Comparison of ENCODE assay signal across 11 mouse cellular contexts in the genomic region with DNA sequence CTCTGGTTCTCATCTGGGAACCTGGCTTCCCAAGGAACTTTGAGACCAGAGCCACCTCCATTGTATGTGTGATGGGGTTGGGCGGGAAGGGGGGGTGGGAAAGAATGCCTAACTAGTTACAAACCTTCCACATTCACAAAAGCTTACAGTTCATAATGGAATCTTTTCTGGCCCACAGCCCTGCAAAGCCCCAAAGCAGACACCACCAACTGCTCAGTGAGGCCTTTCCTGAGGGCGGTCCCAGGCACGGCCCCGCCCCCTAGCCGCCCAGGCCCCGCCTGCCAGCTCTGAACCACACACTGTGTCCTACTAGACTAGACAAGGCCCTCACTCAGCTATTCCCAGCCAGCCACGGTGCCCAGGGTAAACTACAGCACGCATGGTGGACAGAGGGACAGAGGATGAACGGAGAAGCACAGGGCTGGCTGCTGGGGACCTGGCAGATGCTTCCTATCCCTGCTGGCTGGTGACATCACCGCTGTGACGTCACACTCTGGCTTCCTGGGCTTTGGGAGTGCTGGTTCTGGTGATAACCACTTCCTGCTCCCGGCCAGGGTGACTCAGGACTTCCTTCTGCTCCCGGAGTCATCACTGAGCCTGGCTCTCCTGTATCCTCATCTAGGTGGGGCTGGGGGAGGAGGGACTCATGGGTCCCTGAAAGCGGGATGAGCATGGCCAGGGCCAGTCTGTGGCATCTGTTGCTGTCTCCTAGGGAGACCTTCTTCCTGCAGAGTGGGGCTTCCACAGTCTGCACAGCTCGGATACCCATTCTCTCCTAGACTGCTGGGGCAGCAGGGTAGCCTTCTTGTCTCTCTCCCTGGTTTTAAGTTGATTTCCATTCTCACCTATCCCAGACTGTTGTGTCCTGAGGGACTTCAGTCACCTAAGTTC. TPM values are rescaled to one million over a fixed set of nuclear protein-coding genes. Genes with fewer than 3 reads are reported as not detected.
DNase-seq lines count a peak whose midpoint lies in the region; ATAC-seq and TF ChIP-seq lines count a peak whose summit lies in the region.
"Not testable (repeated sequence)": the region's sequence is repeated elsewhere in the genome, so short reads cannot be mapped to it uniquely, and the experiment has no call there.
"Had no signal": no experiment of that assay in that cellular context is flagged by ENCODE, and none has a peak within 500 bp of the region (broad histone marks: within the 10 kb centered on the region; RNA-seq: fewer than 3 reads in every experiment).

No protein-coding gene starts in this region.

- DNase-seq in embryonic facial prominence, embryonic 10.5 days (ENCODE audit: low spot score); hindbrain, embryonic 11.5 days (ENCODE audit: low spot score); spleen, adult 2 months (ENCODE audit: low read depth in 1 of 2, low spot score in 2 of 2): not testable (repeated sequence)
- DNase-seq in heart, adult 11 months: peak; percentile 96

- not testable (repeated sequence) for H3K27me3 ChIP-seq in embryonic facial prominence, embryonic 10.5 days (replicated peaks; ENCODE audit: low read depth, poor library complexity, severe bottlenecking); hindbrain, embryonic 11.5 days (ENCODE audit: control insufficient read depth, insufficient read depth, low read length); kidney, embryonic 16.5 days (ENCODE audit: insufficient read depth, low read length); liver, embryonic 15.5 days; spleen, adult 2 months (ENCODE audit: control insufficient read depth, insufficient read depth, low read length)

- peaks cover 26% of the 10 kb centered on the region for H3K4me1 ChIP-seq in embryonic facial prominence, embryonic 10.5 days
- H3K4me1 ChIP-seq in hindbrain, embryonic 11.5 days (replicated peaks; ENCODE audit: control insufficient read depth, insufficient read depth, low read length): not testable (repeated sequence)
- H3K4me1 ChIP-seq in kidney, embryonic 16.5 days (ENCODE audit: insufficient read depth, low read length): peaks cover 26% of the 10 kb centered on the region
- peaks cover 38% of the 10 kb centered on the region for H3K4me1 ChIP-seq in liver, embryonic 15.5 days (replicated peaks)
- H3K4me1 ChIP-seq in spleen, adult 2 months (ENCODE audit: control insufficient read depth, insufficient read depth, insufficient read length): peaks cover 12% of the 10 kb centered on the region; the same call in 1 of the 2 replicates

- not testable (repeated sequence) for TF ChIP-seq POLR2A in spleen, adult 2 months (IDR thresholded peaks at IDR 0.05; ENCODE audit: low read depth, low read length)

- peak; percentile 56 for ATAC-seq in CD4-positive, CD25-positive, alpha-beta regulatory T cell, adult 4 months
- 0 out of 2 replicates have a peak, but pooled peaks have one; percentile 43 for ATAC-seq in hindbrain, embryonic 11.5 days (ENCODE audit: low FRiP score)
- ATAC-seq in kidney, embryonic 16.5 days (ENCODE audit: low FRiP score, low TSS enrichment): peak; percentile 79
- peak; percentile 58 for ATAC-seq in liver, embryonic 15.5 days (ENCODE audit: insufficient read depth)
- peak; percentile 64 for ATAC-seq in megakaryocyte-erythroid progenitor cell, adult 5-6 weeks (replicated peaks; ENCODE audit: low FRiP score, low TSS enrichment, poor library complexity, severe bottlenecking)

- H3K4me2 ChIP-seq in hindbrain, embryonic 11.5 days (replicated peaks; ENCODE audit: low read depth, low read length); kidney, embryonic 16.5 days (replicated peaks; ENCODE audit: low read depth, low read length): not testable (repeated sequence)
- H3K4me2 ChIP-seq in liver, embryonic 15.5 days: peak overlapping the region; percentile 57

- not testable (repeated sequence) for H3K36me3 ChIP-seq in embryonic facial prominence, embryonic 10.5 days (replicated peaks); hindbrain, embryonic 11.5 days (ENCODE audit: control insufficient read depth, insufficient read depth, low read length); kidney, embryonic 16.5 days (ENCODE audit: insufficient read depth, low read length); liver, embryonic 15.5 days (replicated peaks); spleen, adult 2 months (ENCODE audit: control insufficient read depth, insufficient read depth, low read length)

- H3K27ac ChIP-seq in embryonic facial prominence, embryonic 10.5 days (replicated peaks): peak overlapping the region; percentile 74
- H3K27ac ChIP-seq in hindbrain, embryonic 11.5 days (ENCODE audit: low read depth, low read length): 0 out of 2 replicates have a peak overlapping the region, but pooled peaks have one; percentile 3
- H3K27ac ChIP-seq in kidney, embryonic 16.5 days (ENCODE audit: low read length): peak overlapping the region; percentile 94
- peak overlapping the region; percentile 80 for H3K27ac ChIP-seq in liver, embryonic 15.5 days (replicated peaks)
- peak overlapping the region; percentile 42; the same call in 1 of the 2 replicates for H3K27ac ChIP-seq in spleen, adult 2 months (ENCODE audit: insufficient read depth, low read length)

- H3K4me3 ChIP-seq in embryonic facial prominence, embryonic 10.5 days; hindbrain, embryonic 11.5 days (ENCODE audit: low read depth, low read length); kidney, embryonic 16.5 days (ENCODE audit: low read length); liver, embryonic 15.5 days (replicated peaks); spleen, adult 2 months (ENCODE audit: extremely low read depth, insufficient read depth, insufficient read length): not testable (repeated sequence)

- 71% methylated on average over 14 of the region's 15 CpGs for whole genome bisulfite sequencing in embryonic facial prominence, embryonic 10.5 days
- 66% methylated on average over 9 of the region's 15 CpGs for WGBS in hindbrain, embryonic 11.5 days
- 58% methylated on average over 6 of the region's 15 CpGs for WGBS in kidney, embryonic 16.5 days
- 9% methylated on average over 12 of the region's 15 CpGs for WGBS in liver, embryonic 15.5 days (ENCODE audit: insufficient replicate concordance)
- 17% methylated on average over 13 of the region's 15 CpGs for WGBS in spleen, adult 2 months

- TF ChIP-seq CTCF in spleen, adult 2 months (IDR thresholded peaks at IDR 0.05; ENCODE audit: extremely low read depth, insufficient read depth, insufficient read length, insufficient replicate concordance): not testable (repeated sequence)

- H3K9ac ChIP-seq in hindbrain, embryonic 11.5 days (ENCODE audit: low read depth, low read length): not testable (repeated sequence)
- H3K9ac ChIP-seq in kidney, embryonic 16.5 days (replicated peaks; ENCODE audit: low read length): 0 out of 2 replicates have a peak overlapping the region, but pooled peaks have one; percentile 15
- H3K9ac ChIP-seq in liver, embryonic 15.5 days: peak overlapping the region; percentile 37; the same call in 1 of the 2 replicates

- H3K9me3 ChIP-seq in embryonic facial prominence, embryonic 10.5 days; hindbrain, embryonic 11.5 days (ENCODE audit: control insufficient read depth, low read length); kidney, embryonic 16.5 days (ENCODE audit: low read length); liver, embryonic 15.5 days (replicated peaks): not testable (repeated sequence)

RNA-seq across cellular contexts. Expression of gene Atp5mpl, which starts 20.8 kb away (rescaled TPM):
- polyA plus RNA-seq in CD4-positive, CD25-positive, alpha-beta regulatory T cell, adult 4 months (2017; shearing (Covaris generic)): 100 to 1,000 TPM; 202 to 279 TPM
- polyA plus RNA-seq in embryonic facial prominence, embryonic 10.5 days (2016; fragmentation: Nextera tagmentation; extraction: Ambion mirVana): 580 and 594 TPM in 2 replicates
- polyA plus RNA-seq in hindbrain, embryonic 11.5 days (2014; fragmentation: Nextera tagmentation; extraction: Ambion mirVana): 582 and 583 TPM in 2 replicates
- polyA plus RNA-seq in kidney, embryonic 16.5 days (2015; fragmentation: Nextera tagmentation; extraction: Ambion mirVana): 713 and 717 TPM in 2 replicates
- 397 and 473 TPM in 2 replicates for polyA plus RNA-seq in liver, embryonic 15.5 days (2015; fragmentation: Nextera tagmentation; extraction: Ambion mirVana)
- total RNA-seq in megakaryocyte-erythroid progenitor cell, adult 5-6 weeks (2014; fragmentation: Nextera tagmentation): 536 and 684 TPM in 2 replicates
- total RNA-seq in megakaryocyte-erythroid progenitor cell, adult 5-6 weeks (2017): 637 and 817 TPM in 2 replicates
- polyA plus RNA-seq in spleen, adult 2 months (2012; rRNA removed): 8.8 and 9.3 TPM in 2 replicates

RNA-seq across cellular contexts. Expression of gene Tdrd9, which starts 25.3 kb away (rescaled TPM):
- polyA plus RNA-seq in CD4-positive, CD25-positive, alpha-beta regulatory T cell, adult 4 months (2017; shearing (Covaris generic)): not detected
- 1.0 and 1.1 TPM in 2 replicates for polyA plus RNA-seq in embryonic facial prominence, embryonic 10.5 days (2016; fragmentation: Nextera tagmentation; extraction: Ambion mirVana)
- 0.37 and 0.81 TPM in 2 replicates for polyA plus RNA-seq in hindbrain, embryonic 11.5 days (2014; fragmentation: Nextera tagmentation; extraction: Ambion mirVana)
- polyA plus RNA-seq in kidney, embryonic 16.5 days (2015; fragmentation: Nextera tagmentation; extraction: Ambion mirVana): 0.45 and 0.75 TPM in 2 replicates
- 0.10 and 0.22 TPM in 2 replicates for polyA plus RNA-seq in liver, embryonic 15.5 days (2015; fragmentation: Nextera tagmentation; extraction: Ambion mirVana)
- not detected in 2 replicates for total RNA-seq in megakaryocyte-erythroid progenitor cell, adult 5-6 weeks (2014; fragmentation: Nextera tagmentation)
- total RNA-seq in megakaryocyte-erythroid progenitor cell, adult 5-6 weeks (2017): not detected in 2 replicates
- polyA plus RNA-seq in spleen, adult 2 months (2012; rRNA removed): 0.02 TPM in 1 of 2 replicates, not detected in the other
- polyA plus RNA-seq: adrenal gland, adult 2 months had no signal

RNA-seq across cellular contexts. Expression of gene Rd3l, which starts 35.1 kb away (rescaled TPM):
- polyA plus RNA-seq in CD4-positive, CD25-positive, alpha-beta regulatory T cell, adult 4 months (2017; shearing (Covaris generic)): not detected
- not detected in 2 replicates for polyA plus RNA-seq in embryonic facial prominence, embryonic 10.5 days (2016; fragmentation: Nextera tagmentation; extraction: Ambion mirVana)
- polyA plus RNA-seq in hindbrain, embryonic 11.5 days (2014; fragmentation: Nextera tagmentation; extraction: Ambion mirVana): not detected in 2 replicates
- not detected in 2 replicates for polyA plus RNA-seq in kidney, embryonic 16.5 days (2015; fragmentation: Nextera tagmentation; extraction: Ambion mirVana)
- not detected in 2 replicates for polyA plus RNA-seq in liver, embryonic 15.5 days (2015; fragmentation: Nextera tagmentation; extraction: Ambion mirVana)
- not detected in 2 replicates for total RNA-seq in megakaryocyte-erythroid progenitor cell, adult 5-6 weeks (2014; fragmentation: Nextera tagmentation)
- not detected in 2 replicates for total RNA-seq in megakaryocyte-erythroid progenitor cell, adult 5-6 weeks (2017)
- not detected in 2 replicates for polyA plus RNA-seq in spleen, adult 2 months (2012; rRNA removed)
- total RNA-seq: adrenal gland, adult 2 months had no signal
- polyA plus RNA-seq: adrenal gland, adult 2 months; hindbrain, embryonic 14.5 days; thymus, adult 2 months had no signal

RNA-seq across cellular contexts. Expression of gene Ppp1r13b, which starts 38.1 kb away (rescaled TPM):
- 10 to 100 TPM; 10.7 to 15.1 TPM for polyA plus RNA-seq in CD4-positive, CD25-positive, alpha-beta regulatory T cell, adult 4 months (2017; shearing (Covaris generic))
- polyA plus RNA-seq in embryonic facial prominence, embryonic 10.5 days (2016; fragmentation: Nextera tagmentation; extraction: Ambion mirVana): 4.1 and 5.1 TPM in 2 replicates
- 8.3 and 9.5 TPM in 2 replicates for polyA plus RNA-seq in hindbrain, embryonic 11.5 days (2014; fragmentation: Nextera tagmentation; extraction: Ambion mirVana)
- 7.4 and 14.7 TPM in 2 replicates for polyA plus RNA-seq in kidney, embryonic 16.5 days (2015; fragmentation: Nextera tagmentation; extraction: Ambion mirVana)
- 3.6 and 3.7 TPM in 2 replicates for polyA plus RNA-seq in liver, embryonic 15.5 days (2015; fragmentation: Nextera tagmentation; extraction: Ambion mirVana)
- 6.7 and 8.2 TPM in 2 replicates for total RNA-seq in megakaryocyte-erythroid progenitor cell, adult 5-6 weeks (2014; fragmentation: Nextera tagmentation)
- total RNA-seq in megakaryocyte-erythroid progenitor cell, adult 5-6 weeks (2017): 6.0 and 7.1 TPM in 2 replicates
- 13.7 and 13.8 TPM in 2 replicates for polyA plus RNA-seq in spleen, adult 2 months (2012; rRNA removed)

Comparison
In these comparisons a context has a peak if more than half of its experiments do, and no peak if none do; other contexts are left out.
1. H3K27ac ChIP-seq: peak in every context shown above with its lines; median percentile 94 in kidney, embryonic 16.5 days; 80 in liver, embryonic 15.5 days; 74 in embryonic facial prominence, embryonic 10.5 days; 42 in spleen, adult 2 months; 3 in hindbrain, embryonic 11.5 days.
2. RNA of gene Atp5mpl, which starts 20.8 kb away (polyA plus RNA-seq): 713 to 717 TPM in kidney, embryonic 16.5 days, 582 to 583 TPM in hindbrain, embryonic 11.5 days, 580 to 594 TPM in embryonic facial prominence, embryonic 10.5 days, 397 to 473 TPM in liver, embryonic 15.5 days and 202 to 279 TPM in CD4-positive, CD25-positive, alpha-beta regulatory T cell, adult 4 months; 8.8 to 9.3 TPM in spleen, adult 2 months; every median in the first group is over 10 times any median in the second.
3. Peak in every context shown above with its lines, with median percentiles within 50 percentile points of each other: ATAC-seq.